Mouse (Mus musculus): ENCODE measurements around the gene Ror1. TPM values are rescaled to one million over a fixed set of nuclear protein-coding genes. Genes with fewer than 3 reads are reported as not detected.

The Ror1 gene
- polyA plus RNA-seq, 1 experiment from 2014 or later: 0.76 TPM

GRCm38 (mm10) chr4:100244250-100244649 lies 148.7 kb downstream of the Ror1 start:
- no peak overlapping the region for H3K27ac ChIP-seq (replicated peaks)
- H3K36me3 ChIP-seq: no peaks in the 10 kb centered on the region
- H3K9me3 ChIP-seq: no peaks in the 10 kb centered on the region
- no peaks in the 10 kb centered on the region for H3K27me3 ChIP-seq
- no peak overlapping the region for H3K4me3 ChIP-seq
- no peak overlapping the region for H3K4me2 ChIP-seq (replicated peaks)
- H3K4me1 ChIP-seq: no peaks in the 10 kb centered on the region
- H3K9ac ChIP-seq (replicated peaks): no peak overlapping the region
- WGBS: 88% methylated on average over 8 of the region's 8 CpGs
- no peak for ATAC-seq (replicated peaks)

GRCm38 (mm10) chr4:100244701-100245100 lies 149.1 kb downstream of the Ror1 start:
- ATAC-seq (replicated peaks): no peak
- Histone ChIP-seq H3K27me3 (no peaks in the 10 kb centered on the region), H3K9me3 (no peaks in the 10 kb centered on the region), H3K27ac (replicated peaks) (no peak overlapping the region), H3K4me1 (no peaks in the 10 kb centered on the region), H3K4me3 (no peak overlapping the region), H3K9ac (replicated peaks) (no peak overlapping the region), H3K4me2 (replicated peaks) (no peak overlapping the region), H3K36me3 (no peaks in the 10 kb centered on the region)
- WGBS: 75% methylated on average over 6 of the region's 6 CpGs

- no peak for ATAC-seq (replicated peaks)
- 86% methylated on average over 7 of the region's 7 CpGs for WGBS
Observed at GRCm38 (mm10) chr4:100247826-100248225, 152.2 kb downstream of the Ror1 start.

GRCm38 (mm10) chr4:100248273-100248672 lies 152.7 kb downstream of the Ror1 start:
- H3K4me1 ChIP-seq: no peaks in the 10 kb centered on the region
- H3K36me3 ChIP-seq: no peaks in the 10 kb centered on the region
- no peak overlapping the region for H3K27ac ChIP-seq (replicated peaks)
- WGBS: 97% methylated on average over 2 of the region's 2 CpGs
- no peaks in the 10 kb centered on the region for H3K9me3 ChIP-seq
- no peak overlapping the region for H3K4me2 ChIP-seq (replicated peaks)
- H3K27me3 ChIP-seq: no peaks in the 10 kb centered on the region
- no peak overlapping the region for H3K9ac ChIP-seq (replicated peaks)
- no peak overlapping the region for H3K4me3 ChIP-seq
- ATAC-seq (replicated peaks): no peak

More at GRCm38 (mm10) chr4:100247826-100248225, 152.2 kb downstream of the Ror1 start:
- no peaks in the 10 kb centered on the region for H3K36me3 ChIP-seq
- H3K27ac ChIP-seq (replicated peaks): no peak overlapping the region
- no peak overlapping the region for H3K9ac ChIP-seq (replicated peaks)
- no peak overlapping the region for H3K4me3 ChIP-seq
- H3K9me3 ChIP-seq: no peaks in the 10 kb centered on the region
- no peaks in the 10 kb centered on the region for H3K4me1 ChIP-seq
- no peak overlapping the region for H3K4me2 ChIP-seq (replicated peaks)
- no peaks in the 10 kb centered on the region for H3K27me3 ChIP-seq

GRCm38 (mm10) chr4:100251270-100251669 lies 155.7 kb downstream of the Ror1 start:
- 56% methylated on average over 2 of the region's 2 CpGs for WGBS
- Histone ChIP-seq H3K4me1 (no peaks in the 10 kb centered on the region), H3K27me3 (no peaks in the 10 kb centered on the region), H3K9me3 (no peaks in the 10 kb centered on the region), H3K4me2 (replicated peaks) (no peak overlapping the region), H3K36me3 (no peaks in the 10 kb centered on the region), H3K9ac (replicated peaks) (no peak overlapping the region), H3K4me3 (no peak overlapping the region), H3K27ac (replicated peaks) (no peak overlapping the region)
- ATAC-seq (replicated peaks): no peak

GRCm38 (mm10) chr4:100252050-100252449 lies 156.5 kb downstream of the Ror1 start:
- Histone ChIP-seq H3K27ac (replicated peaks) (no peak overlapping the region), H3K9ac (replicated peaks) (no peak overlapping the region), H3K4me3 (no peak overlapping the region), H3K27me3 (no peaks in the 10 kb centered on the region), H3K4me2 (replicated peaks) (no peak overlapping the region), H3K9me3 (no peaks in the 10 kb centered on the region), H3K36me3 (no peaks in the 10 kb centered on the region), H3K4me1 (no peaks in the 10 kb centered on the region)
- 79% methylated on average over 1 of the region's 1 CpGs for WGBS
- no peak for ATAC-seq (replicated peaks)

DNA sequence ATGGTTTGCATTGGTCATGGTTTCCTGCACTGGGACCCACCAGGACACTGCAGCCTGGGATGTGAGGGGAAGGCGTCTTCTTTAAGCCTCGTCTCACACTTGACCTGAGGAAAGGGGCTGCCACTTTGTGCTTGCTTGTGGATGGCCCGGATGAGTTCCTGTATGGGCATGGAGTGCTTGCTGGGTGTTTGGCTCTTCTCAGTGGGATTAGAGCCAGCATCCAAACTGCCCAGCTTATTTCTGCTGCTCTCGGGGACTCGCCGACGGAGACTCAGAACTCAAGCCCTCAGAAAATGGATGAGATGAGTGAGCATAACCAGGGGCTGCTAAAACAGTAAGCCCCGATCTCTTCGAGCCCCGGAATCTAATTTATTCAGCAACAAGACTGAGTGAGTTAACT lies 157.1 kb downstream of the Ror1 start:
- no peak overlapping the region for H3K9ac ChIP-seq (replicated peaks)
- H3K9me3 ChIP-seq: no peaks in the 10 kb centered on the region
- no peaks in the 10 kb centered on the region for H3K36me3 ChIP-seq
- no peak overlapping the region for H3K4me3 ChIP-seq
- H3K4me1 ChIP-seq: no peaks in the 10 kb centered on the region
- no peak for ATAC-seq (replicated peaks)
- H3K27ac ChIP-seq (replicated peaks): no peak overlapping the region
- 88% methylated on average over 10 of the region's 10 CpGs for WGBS
- no peaks in the 10 kb centered on the region for H3K27me3 ChIP-seq
- no peak overlapping the region for H3K4me2 ChIP-seq (replicated peaks)

GRCm38 (mm10) chr4:100253401-100253800 lies 157.8 kb downstream of the Ror1 start:
- ATAC-seq (replicated peaks): no peak
- Histone ChIP-seq H3K4me1 (no peaks in the 10 kb centered on the region), H3K27ac (replicated peaks) (no peak overlapping the region), H3K27me3 (no peaks in the 10 kb centered on the region), H3K9me3 (no peaks in the 10 kb centered on the region), H3K4me2 (replicated peaks) (no peak overlapping the region), H3K9ac (replicated peaks) (no peak overlapping the region), H3K36me3 (no peaks in the 10 kb centered on the region), H3K4me3 (no peak overlapping the region)
- WGBS: 91% methylated on average over 9 of the region's 9 CpGs

DNA sequence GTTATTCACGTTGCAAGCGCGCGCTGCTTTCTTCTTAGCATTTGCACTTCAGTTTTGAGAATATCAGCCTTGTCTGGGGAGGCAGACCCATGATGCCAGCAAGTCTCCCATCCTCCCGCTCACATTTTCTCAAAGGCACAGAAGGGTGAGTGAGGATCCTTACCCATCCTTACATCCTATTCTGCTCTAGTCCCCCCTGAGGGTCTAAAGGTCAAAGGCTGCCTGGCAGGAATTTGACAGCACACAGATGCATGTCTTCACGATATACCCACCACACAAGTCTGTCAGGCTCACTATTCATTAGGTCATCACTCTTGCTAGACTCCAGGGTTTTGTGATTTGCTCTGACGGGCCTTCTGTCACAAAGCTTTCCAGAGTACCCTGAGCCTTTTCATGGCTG lies 158.2 kb downstream of the Ror1 start:
- Histone ChIP-seq H3K27ac (replicated peaks) (no peak overlapping the region), H3K36me3 (no peaks in the 10 kb centered on the region), H3K4me1 (no peaks in the 10 kb centered on the region), H3K4me3 (no peak overlapping the region), H3K9me3 (no peaks in the 10 kb centered on the region), H3K4me2 (replicated peaks) (no peak overlapping the region), H3K27me3 (no peaks in the 10 kb centered on the region), H3K9ac (replicated peaks) (no peak overlapping the region)
- WGBS: 76% methylated on average over 7 of the region's 7 CpGs
- ATAC-seq (replicated peaks): no peak

DNA sequence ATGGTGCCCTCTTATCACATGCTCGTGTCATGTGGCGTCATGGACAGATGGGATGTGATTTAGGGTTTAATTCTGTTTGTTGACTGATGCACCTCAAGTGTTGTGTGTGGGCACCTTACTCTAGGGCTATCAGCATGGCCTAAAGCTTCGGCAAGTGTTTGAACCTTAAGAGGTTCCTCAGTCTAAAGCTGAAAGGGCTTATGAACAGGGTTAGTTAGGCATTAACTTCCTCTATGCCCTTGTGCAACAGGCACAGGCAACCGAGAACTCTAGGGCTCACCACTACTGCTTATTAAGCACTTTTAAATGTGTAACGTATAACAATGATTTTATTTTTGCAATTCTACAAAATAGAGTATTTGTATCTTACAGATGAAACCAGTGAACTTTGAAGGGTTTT lies 162.9 kb downstream of the Ror1 start:
- 95% methylated on average over 5 of the region's 5 CpGs for WGBS
- Histone ChIP-seq H3K9me3 (no peaks in the 10 kb centered on the region), H3K27me3 (no peaks in the 10 kb centered on the region)

DNA sequence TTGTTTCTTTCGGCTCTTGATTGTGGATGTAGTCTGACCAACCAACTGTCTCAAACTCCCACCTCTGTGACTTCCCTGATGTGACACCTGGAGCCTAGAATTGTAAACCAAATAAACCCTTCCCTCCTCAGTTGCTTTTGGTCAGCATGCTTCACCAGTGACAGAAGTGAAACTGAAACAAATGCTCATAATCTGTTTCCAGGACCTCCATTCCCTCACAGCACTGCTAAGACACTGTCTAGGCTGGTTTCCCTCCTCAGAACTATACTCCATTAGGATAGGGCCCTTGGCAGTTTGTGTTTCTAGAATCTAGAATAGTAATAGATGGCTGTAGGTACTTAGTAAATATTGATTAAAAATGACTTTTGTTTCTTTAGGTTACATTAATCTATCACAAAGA lies 168.3 kb downstream of the Ror1 start:
- Histone ChIP-seq H3K9ac (replicated peaks) (no peak overlapping the region), H3K4me1 (no peaks in the 10 kb centered on the region), H3K27ac (replicated peaks) (no peak overlapping the region), H3K4me2 (replicated peaks) (no peak overlapping the region), H3K36me3 (no peaks in the 10 kb centered on the region), H3K4me3 (no peak overlapping the region), H3K9me3 (no peaks in the 10 kb centered on the region), H3K27me3 (no peaks in the 10 kb centered on the region)
- no peak for ATAC-seq (replicated peaks)
- WGBS: 89% methylated on average over 1 of the region's 1 CpGs

More for the DNA sequence above, 162.9 kb downstream of the Ror1 start:
- Histone ChIP-seq H3K36me3 (no peaks in the 10 kb centered on the region), H3K27ac (replicated peaks) (no peak overlapping the region), H3K9ac (replicated peaks) (no peak overlapping the region), H3K4me1 (no peaks in the 10 kb centered on the region), H3K4me2 (replicated peaks) (no peak overlapping the region), H3K4me3 (no peak overlapping the region)
- no peak for ATAC-seq (replicated peaks)

GRCm38 (mm10) chr4:100271059-100271735 lies 175.6 kb downstream of the Ror1 start:
- no peaks in the 10 kb centered on the region for H3K27me3 ChIP-seq
- H3K4me2 ChIP-seq (replicated peaks): no peak overlapping the region
- no peaks in the 10 kb centered on the region for H3K9me3 ChIP-seq
- H3K9ac ChIP-seq (replicated peaks): no peak overlapping the region
- no peaks in the 10 kb centered on the region for H3K36me3 ChIP-seq
- WGBS: 88% methylated on average over 10 of the region's 10 CpGs
- H3K27ac ChIP-seq (replicated peaks): no peak overlapping the region
- no peak overlapping the region for H3K4me3 ChIP-seq
- no peaks in the 10 kb centered on the region for H3K4me1 ChIP-seq
- no peak for ATAC-seq (replicated peaks)

GRCm38 (mm10) chr4:100271736-100272127 lies 176.1 kb downstream of the Ror1 start:
- Histone ChIP-seq H3K9me3 (no peaks in the 10 kb centered on the region), H3K4me3 (no peak overlapping the region), H3K4me2 (replicated peaks) (no peak overlapping the region), H3K27me3 (no peaks in the 10 kb centered on the region), H3K9ac (replicated peaks) (no peak overlapping the region), H3K27ac (replicated peaks) (no peak overlapping the region), H3K36me3 (no peaks in the 10 kb centered on the region), H3K4me1 (no peaks in the 10 kb centered on the region)
- ATAC-seq (replicated peaks): no peak
- 70% methylated on average over 6 of the region's 6 CpGs for WGBS

All from forebrain, embryonic 15.5 days (tissue).